Mouse (Mus musculus) induced T-regulatory cell, adult 2 months (primary cell): Measurements from ENCODE around the gene Rplp0.
"Not testable (repeated sequence)": the region's sequence is repeated elsewhere in the genome, so short reads cannot be mapped to it uniquely, and the experiment has no call there.

Experiments
- DNase-seq: peaks from one replicate; pipeline ENCODE4 v3.0.0-alpha.2; 2012; ENCODE audit warnings: low read depth

The Rplp0 gene

GRCm38 (mm10) chr5:115559237-115560101, at the start of gene Rplp0:
Gene Rplp0 (plus strand): TSS chr5:115559467.
- DNase-seq: peak; percentile 100

- no peak for DNase-seq
Observed at GRCm38 (mm10) chr5:115509790-115510689, 49.2 kb upstream of the Rplp0 start.

- no peak for DNase-seq
Observed at GRCm38 (mm10) chr5:115512375-115512774, 46.9 kb upstream of the Rplp0 start.

GRCm38 (mm10) chr5:115513246-115513645, 46.0 kb upstream of the Rplp0 start:
- DNase-seq: no peak

- DNase-seq: no peak
Observed at GRCm38 (mm10) chr5:115513721-115514120, 45.5 kb upstream of the Rplp0 start.

- no peak for DNase-seq
Observed at GRCm38 (mm10) chr5:115514346-115514745, 44.9 kb upstream of the Rplp0 start.

- DNase-seq: no peak
Observed at GRCm38 (mm10) chr5:115514896-115515587, 44.2 kb upstream of the Rplp0 start.

- DNase-seq: peak; percentile 87
Observed at GRCm38 (mm10) chr5:115516081-115516907, 43.0 kb upstream of the Rplp0 start.

- DNase-seq: peak; percentile 65
Observed at GRCm38 (mm10) chr5:115516908-115517307, 42.4 kb upstream of the Rplp0 start.

GRCm38 (mm10) chr5:115517501-115517900, 41.8 kb upstream of the Rplp0 start:
- peak; percentile 73 for DNase-seq

- not testable (repeated sequence) for DNase-seq
Observed at GRCm38 (mm10) chr5:115518214-115518613, 41.1 kb upstream of the Rplp0 start.

- no peak for DNase-seq
Observed at GRCm38 (mm10) chr5:115520325-115520869, 38.9 kb upstream of the Rplp0 start.

GRCm38 (mm10) chr5:115521553-115522461, 37.5 kb upstream of the Rplp0 start:
- DNase-seq: peak; percentile 83

- DNase-seq: no peak
Observed at GRCm38 (mm10) chr5:115522531-115522930, 36.7 kb upstream of the Rplp0 start.

- no peak for DNase-seq
Observed at GRCm38 (mm10) chr5:115522981-115523499, 36.2 kb upstream of the Rplp0 start.

- DNase-seq: no peak
Observed at GRCm38 (mm10) chr5:115523971-115524370, 35.3 kb upstream of the Rplp0 start.

GRCm38 (mm10) chr5:115524471-115524870, 34.8 kb upstream of the Rplp0 start:
- no peak for DNase-seq

GRCm38 (mm10) chr5:115525416-115525815, 33.9 kb upstream of the Rplp0 start:
- DNase-seq: no peak

- DNase-seq: no peak
Observed at GRCm38 (mm10) chr5:115525943-115526342, 33.3 kb upstream of the Rplp0 start.
